21 mouse cellular contexts compared by ENCODE assay signal in genomic region chr13:115149849-115150248, GRCm38 (mm10). TPM values are rescaled to one million over a fixed set of nuclear protein-coding genes. Genes with fewer than 3 reads are reported as not detected.
"Had no signal": no experiment of that assay in that cellular context is flagged by ENCODE, and none has a peak within 500 bp of the region (broad histone marks: within the 10 kb centered on the region; RNA-seq: fewer than 3 reads in every experiment).

No protein-coding gene starts in this region.

- H3K27ac ChIP-seq: liver, embryonic 15.5 days; lung, embryonic 15.5 days; midbrain, embryonic 10.5 days; midbrain, embryonic 12.5 days; neural tube, embryonic 13.5 days; neural tube, embryonic 15.5 days; stomach, embryonic 15.5 days; stomach, postnatal 0 days had no signal

- H3K4me1 ChIP-seq: liver, embryonic 15.5 days; lung, embryonic 15.5 days; midbrain, embryonic 10.5 days; midbrain, embryonic 12.5 days; neural tube, embryonic 13.5 days; neural tube, embryonic 15.5 days; stomach, embryonic 15.5 days had no signal

- H3K27me3 ChIP-seq: liver, embryonic 15.5 days; lung, embryonic 15.5 days; midbrain, embryonic 12.5 days; neural tube, embryonic 13.5 days; neural tube, embryonic 15.5 days; stomach, embryonic 15.5 days had no signal

- DNase-seq: liver, postnatal 0 days; lung, adult 2 months; lung, postnatal 14 days; lung, postnatal 4 days; midbrain, embryonic 14.5 days; retina, postnatal 1 day; right cerebral cortex, adult 18-20 months; thymus, adult 2 months; thymus, postnatal 25 days had no signal

- H3K36me3 ChIP-seq: liver, embryonic 15.5 days; lung, embryonic 15.5 days; midbrain, embryonic 10.5 days; midbrain, embryonic 12.5 days; neural tube, embryonic 13.5 days; neural tube, embryonic 15.5 days; stomach, embryonic 15.5 days had no signal

- H3K4me3 ChIP-seq: liver, embryonic 15.5 days; lung, embryonic 15.5 days; midbrain, embryonic 10.5 days; midbrain, embryonic 12.5 days; myocyte; neural tube, embryonic 13.5 days; neural tube, embryonic 15.5 days; stomach, embryonic 15.5 days had no signal

- H3K9ac ChIP-seq: liver, embryonic 15.5 days; liver, postnatal 0 days; lung, embryonic 15.5 days; midbrain, embryonic 12.5 days; neural tube, embryonic 13.5 days; neural tube, embryonic 15.5 days; stomach, embryonic 15.5 days had no signal

- ATAC-seq: liver, postnatal 0 days; lung, postnatal 0 days; midbrain, embryonic 16.5 days had no signal

RNA-seq across cellular contexts. Expression of gene Gm49395, which starts 48.1 kb away (rescaled TPM):
- polyA plus RNA-seq: testis, adult 2 months had no signal
